Mouse (Mus musculus): ENCODE data around the gene Traf1.

- TF ChIP-seq CTCF (IDR thresholded peaks at IDR 0.05; ENCODE audit: low read depth, low read length), result no peak
- no peak for TF ChIP-seq POLR2A (IDR thresholded peaks at IDR 0.05; ENCODE audit: extremely low read depth, insufficient read depth, low read length)
Observed at GRCm38 (mm10) chr2:34964651-34965050, 3.1 kb upstream of the Traf1 start.
